In the genomic region with DNA sequence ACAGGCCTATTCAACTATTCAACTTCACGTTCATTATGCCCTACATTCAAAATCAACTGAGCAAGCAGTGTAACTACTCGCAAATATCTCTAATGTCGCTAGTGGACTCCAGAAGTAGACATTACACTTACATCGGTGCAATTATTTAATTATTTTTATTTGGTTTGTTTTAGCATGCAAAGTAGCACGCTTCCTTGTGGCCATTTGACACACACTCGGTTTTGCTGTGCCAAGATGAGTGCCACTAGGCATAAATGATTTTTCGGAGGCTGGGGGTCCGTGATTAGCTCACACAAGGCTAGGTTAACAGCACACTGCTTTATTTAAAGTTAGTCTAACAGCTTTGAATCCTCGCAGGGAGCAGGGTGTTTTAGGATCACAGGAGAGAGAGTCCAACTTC, we compare ENCODE assay signal across 8 mouse cellular contexts. TPM values are rescaled to one million over a fixed set of nuclear protein-coding genes. Genes with fewer than 3 reads are reported as not detected.
DNase-seq lines count a peak whose midpoint lies in the region; ATAC-seq lines count a peak whose summit lies in the region.

No protein-coding gene starts in this region.

- H3K36me3 ChIP-seq in forebrain, embryonic 10.5 days (replicated peaks) = no peaks in the 10 kb centered on the region
- no peaks in the 10 kb centered on the region for H3K36me3 ChIP-seq in liver, embryonic 11.5 days (ENCODE audit: control insufficient read depth, insufficient read depth, low read length)
- no peaks in the 10 kb centered on the region for H3K36me3 ChIP-seq in stomach, embryonic 16.5 days (ENCODE audit: control insufficient read depth, insufficient read depth, low read length)

- WGBS in forebrain, embryonic 10.5 days = 34% methylated on average over 9 of the region's 9 CpGs
- 26% methylated on average over 9 of the region's 9 CpGs for WGBS in liver, embryonic 11.5 days
- WGBS in stomach, embryonic 16.5 days = 17% methylated on average over 9 of the region's 9 CpGs

- no peaks in the 10 kb centered on the region for H3K4me1 ChIP-seq in forebrain, embryonic 10.5 days
- no peaks in the 10 kb centered on the region for H3K4me1 ChIP-seq in liver, embryonic 11.5 days (replicated peaks; ENCODE audit: control insufficient read depth, insufficient read depth, low read length)
- H3K4me1 ChIP-seq in stomach, embryonic 16.5 days (ENCODE audit: control insufficient read depth, insufficient read depth, low read length) = no peaks in the 10 kb centered on the region

- H3K4me3 ChIP-seq in forebrain, embryonic 10.5 days = peak overlapping the region; percentile 66
- peak overlapping the region; percentile 60 for H3K4me3 ChIP-seq in liver, embryonic 11.5 days (ENCODE audit: low read depth, low read length)
- peak overlapping the region; percentile 83 for H3K4me3 ChIP-seq in stomach, embryonic 16.5 days (replicated peaks; ENCODE audit: low read length)

- peak overlapping the region; percentile 85 for H3K27ac ChIP-seq in forebrain, embryonic 10.5 days
- no peak overlapping the region for H3K27ac ChIP-seq in liver, embryonic 11.5 days (ENCODE audit: low read depth, low read length)
- peak overlapping the region; percentile 76 for H3K27ac ChIP-seq in stomach, embryonic 16.5 days (ENCODE audit: low read length)

- no peaks in the 10 kb centered on the region for H3K9me3 ChIP-seq in forebrain, embryonic 10.5 days
- no peaks in the 10 kb centered on the region for H3K9me3 ChIP-seq in liver, embryonic 11.5 days (ENCODE audit: control insufficient read depth, low read length)
- H3K9me3 ChIP-seq in stomach, embryonic 16.5 days (replicated peaks; ENCODE audit: control insufficient read depth, low read length) = no peaks in the 10 kb centered on the region

- DNase-seq in frontal cortex, adult 2 months (ENCODE audit: extremely low spot score in 1 of 2, low spot score in 1 of 2) = no peak
- DNase-seq in A20 (ENCODE audit: low read depth, low spot score) (peak; percentile 75), adipocyte (ENCODE audit: low spot score) (no peak)
- DNase-seq in forebrain, embryonic 10.5 days (ENCODE audit: extremely low spot score, low spot score) = no peak
- no peak for DNase-seq in liver, embryonic 11.5 days (ENCODE audit: low spot score)
- no peak for DNase-seq in right cerebral cortex, postnatal 4 days

- H3K4me2 ChIP-seq in liver, embryonic 11.5 days = peak overlapping the region; percentile 61
- H3K4me2 ChIP-seq in stomach, embryonic 16.5 days (ENCODE audit: low read depth, low read length) = peak overlapping the region; percentile 74

- H3K27me3 ChIP-seq in forebrain, embryonic 10.5 days (ENCODE audit: poor library complexity, severe bottlenecking) = no peaks in the 10 kb centered on the region
- H3K27me3 ChIP-seq in liver, embryonic 11.5 days (replicated peaks; ENCODE audit: control insufficient read depth, insufficient read depth, low read length) = no peaks in the 10 kb centered on the region
- no peaks in the 10 kb centered on the region for H3K27me3 ChIP-seq in stomach, embryonic 16.5 days (ENCODE audit: control insufficient read depth, insufficient read depth, low read length)

- ATAC-seq in frontal cortex, adult (ENCODE audit: low TSS enrichment) = peak; percentile 32
- ATAC-seq in liver, embryonic 11.5 days (replicated peaks; ENCODE audit: low FRiP score) = peak; percentile 44; the same call in 1 of the 2 replicates
- ATAC-seq in stomach, embryonic 16.5 days (ENCODE audit: insufficient read depth, low FRiP score) = no peak

- peak overlapping the region; percentile 57 for H3K9ac ChIP-seq in liver, embryonic 11.5 days (ENCODE audit: low read depth, low read length)
- H3K9ac ChIP-seq in stomach, embryonic 16.5 days (ENCODE audit: low read length) = peak overlapping the region; percentile 90

RNA-seq across cellular contexts. Expression of a gene that starts 0.4 kb away (rescaled TPM):
- 19.4 and 23.6 TPM in 2 replicates for polyA plus RNA-seq in frontal cortex, adult 2 months (2012; rRNA removed)
- 54.6 and 59.1 TPM in 2 replicates for polyA plus RNA-seq in forebrain, embryonic 10.5 days (2016; fragmentation: Nextera tagmentation; extraction: Ambion mirVana)
- 30.1 and 30.7 TPM in 2 replicates for polyA plus RNA-seq in liver, embryonic 11.5 days (2014; fragmentation: Nextera tagmentation; extraction: Ambion mirVana)
- 46.1 and 46.9 TPM in 2 replicates for polyA plus RNA-seq in stomach, embryonic 16.5 days (2015; fragmentation: Nextera tagmentation; extraction: Ambion mirVana)

RNA-seq across cellular contexts. Expression of a gene that starts 34.7 kb away (rescaled TPM):
- polyA plus RNA-seq in frontal cortex, adult 2 months (2012; rRNA removed) = not detected in 2 replicates
- not detected in 2 replicates for polyA plus RNA-seq in forebrain, embryonic 10.5 days (2016; fragmentation: Nextera tagmentation; extraction: Ambion mirVana)
- polyA plus RNA-seq in liver, embryonic 11.5 days (2014; fragmentation: Nextera tagmentation; extraction: Ambion mirVana) = not detected in 2 replicates
- not detected in 2 replicates for polyA plus RNA-seq in stomach, embryonic 16.5 days (2015; fragmentation: Nextera tagmentation; extraction: Ambion mirVana)
